Mouse (Mus musculus) adrenal gland, postnatal 4 days (tissue): ENCODE measurements at regions not wholly inside any gene's neighbourhood (a gene's known extent, or its start where the extent isn't known, plus 50 kb on each side); places are given as distances from the start of the nearest gene placed in this dataset.

ENCODE experiments used
- DNase-seq, 2 experiments: peaks; one replicate each; pipeline ENCODE4 v3.0.0; 2021 to 2022; ENCODE audit warnings: low spot score in 2 of 2, mixed read lengths in 2 of 2

GRCm38 (mm10) chr9:117709677-117710076, 80.0 kb upstream of the Rbms3 start:
- DNase-seq = no peak

- no peak for DNase-seq
Measured at GRCm38 (mm10) chr9:117693001-117693400, 63.3 kb upstream of the Rbms3 start.

GRCm38 (mm10) chr9:117692486-117692885, 62.8 kb upstream of the Rbms3 start:
- DNase-seq = no peak

GRCm38 (mm10) chr9:117689946-117690345, 60.2 kb upstream of the Rbms3 start:
- no peak for DNase-seq
